Mouse (Mus musculus): ENCODE results near the gene Srd5a2. TPM values are rescaled to one million over a fixed set of nuclear protein-coding genes. Genes with fewer than 3 reads are reported as not detected.

The Srd5a2 gene
- polyA plus RNA-seq, 1 experiment from 2014 or later, result not detected

GRCm38 (mm10) chr17:74020526-74021203 lies 27.1 kb downstream of the Srd5a2 start:
- peak overlapping the region; percentile 19; the same call in 1 of the 2 replicates for H3K4me2 ChIP-seq
- H3K9me3 ChIP-seq (replicated peaks), result no peaks in the 10 kb centered on the region
- WGBS, result 36% methylated on average over 8 of the region's 8 CpGs
- no peaks in the 10 kb centered on the region for H3K4me1 ChIP-seq (replicated peaks)
- no peaks in the 10 kb centered on the region for H3K27me3 ChIP-seq
- no peak overlapping the region for H3K27ac ChIP-seq
- ATAC-seq (replicated peaks; ENCODE audit: insufficient number of reproducible peaks, insufficient read depth, low FRiP score, low read depth), result no peak
- no peak overlapping the region for H3K9ac ChIP-seq
- H3K36me3 ChIP-seq, result no peaks in the 10 kb centered on the region
- no peak overlapping the region for H3K4me3 ChIP-seq

GRCm38 (mm10) chr17:74018281-74018680 lies 29.4 kb downstream of the Srd5a2 start:
- 73% methylated on average over 4 of the region's 4 CpGs for WGBS
- H3K4me3 ChIP-seq, result no peak overlapping the region
- H3K27me3 ChIP-seq, result no peaks in the 10 kb centered on the region
- H3K4me2 ChIP-seq, result no peak overlapping the region
- H3K36me3 ChIP-seq, result no peaks in the 10 kb centered on the region
- no peaks in the 10 kb centered on the region for H3K4me1 ChIP-seq (replicated peaks)
- ATAC-seq (replicated peaks; ENCODE audit: insufficient number of reproducible peaks, insufficient read depth, low FRiP score, low read depth), result no peak
- no peak overlapping the region for H3K9ac ChIP-seq
- H3K27ac ChIP-seq, result no peak overlapping the region
- no peaks in the 10 kb centered on the region for H3K9me3 ChIP-seq (replicated peaks)

- Histone ChIP-seq H3K4me1 (replicated peaks) (no peaks in the 10 kb centered on the region), H3K4me3 (no peak overlapping the region), H3K4me2 (no peak overlapping the region), H3K27me3 (no peaks in the 10 kb centered on the region), H3K36me3 (no peaks in the 10 kb centered on the region), H3K27ac (no peak overlapping the region), H3K9ac (no peak overlapping the region), H3K9me3 (replicated peaks) (no peaks in the 10 kb centered on the region)
- WGBS, result 83% methylated on average over 1 of the region's 1 CpGs
- ATAC-seq (replicated peaks; ENCODE audit: insufficient number of reproducible peaks, insufficient read depth, low FRiP score, low read depth), result no peak
Measured at GRCm38 (mm10) chr17:74017649-74018048, 30.1 kb downstream of the Srd5a2 start.

- Histone ChIP-seq H3K4me1 (replicated peaks) (no peaks in the 10 kb centered on the region), H3K27me3 (no peaks in the 10 kb centered on the region), H3K4me3 (no peak overlapping the region), H3K36me3 (no peaks in the 10 kb centered on the region), H3K9me3 (replicated peaks) (no peaks in the 10 kb centered on the region), H3K9ac (no peak overlapping the region), H3K27ac (no peak overlapping the region), H3K4me2 (no peak overlapping the region)
- no peak for ATAC-seq (replicated peaks; ENCODE audit: insufficient number of reproducible peaks, insufficient read depth, low FRiP score, low read depth)
- WGBS, result 78% methylated on average over 6 of the region's 6 CpGs
Measured at GRCm38 (mm10) chr17:74015128-74015527, 32.6 kb downstream of the Srd5a2 start.

GRCm38 (mm10) chr17:74008680-74009079 lies 39.0 kb downstream of the Srd5a2 start:
- ATAC-seq (replicated peaks; ENCODE audit: insufficient number of reproducible peaks, insufficient read depth, low FRiP score, low read depth), result no peak
- H3K27me3 ChIP-seq, result no peaks in the 10 kb centered on the region
- H3K27ac ChIP-seq, result no peak overlapping the region
- no peaks in the 10 kb centered on the region for H3K36me3 ChIP-seq
- H3K9me3 ChIP-seq (replicated peaks), result no peaks in the 10 kb centered on the region
- no peaks in the 10 kb centered on the region for H3K4me1 ChIP-seq (replicated peaks)
- no peak overlapping the region for H3K4me2 ChIP-seq
- H3K9ac ChIP-seq, result no peak overlapping the region
- WGBS, result 67% methylated on average over 4 of the region's 4 CpGs
- no peak overlapping the region for H3K4me3 ChIP-seq

GRCm38 (mm10) chr17:74007001-74007400 lies 40.7 kb downstream of the Srd5a2 start:
- ATAC-seq (replicated peaks; ENCODE audit: insufficient number of reproducible peaks, insufficient read depth, low FRiP score, low read depth), result no peak
- no peak overlapping the region for H3K9ac ChIP-seq
- H3K4me2 ChIP-seq, result no peak overlapping the region
- no peak overlapping the region for H3K27ac ChIP-seq
- H3K27me3 ChIP-seq, result no peaks in the 10 kb centered on the region
- H3K36me3 ChIP-seq, result no peaks in the 10 kb centered on the region
- no peaks in the 10 kb centered on the region for H3K4me1 ChIP-seq (replicated peaks)
- H3K9me3 ChIP-seq (replicated peaks), result no peaks in the 10 kb centered on the region
- no peak overlapping the region for H3K4me3 ChIP-seq
- WGBS, result 65% methylated on average over 8 of the region's 8 CpGs

- no peaks in the 10 kb centered on the region for H3K36me3 ChIP-seq
- H3K4me1 ChIP-seq (replicated peaks), result no peaks in the 10 kb centered on the region
- no peak for ATAC-seq (replicated peaks; ENCODE audit: insufficient number of reproducible peaks, insufficient read depth, low FRiP score, low read depth)
- WGBS, result 74% methylated on average over 2 of the region's 2 CpGs
- no peak overlapping the region for H3K4me2 ChIP-seq
- no peaks in the 10 kb centered on the region for H3K9me3 ChIP-seq (replicated peaks)
- no peak overlapping the region for H3K4me3 ChIP-seq
- no peak overlapping the region for H3K27ac ChIP-seq
- H3K9ac ChIP-seq, result no peak overlapping the region
- H3K27me3 ChIP-seq, result no peaks in the 10 kb centered on the region
Measured at GRCm38 (mm10) chr17:74002396-74002795, 45.3 kb downstream of the Srd5a2 start.

- H3K4me2 ChIP-seq, result no peak overlapping the region
- H3K9ac ChIP-seq, result no peak overlapping the region
- H3K27ac ChIP-seq, result no peak overlapping the region
- H3K4me1 ChIP-seq (replicated peaks), result 0 out of 2 replicates have a peak, but pooled peaks cover 6% of the 10 kb centered on the region
- no peaks in the 10 kb centered on the region for H3K9me3 ChIP-seq (replicated peaks)
- ATAC-seq (replicated peaks; ENCODE audit: insufficient number of reproducible peaks, insufficient read depth, low FRiP score, low read depth), result 0 out of 2 replicates have a peak, but pooled peaks have one; percentile 53
- no peaks in the 10 kb centered on the region for H3K36me3 ChIP-seq
- no peak overlapping the region for H3K4me3 ChIP-seq
- no peaks in the 10 kb centered on the region for H3K27me3 ChIP-seq
- WGBS, result 63% methylated on average over 13 of the region's 13 CpGs
Measured at GRCm38 (mm10) chr17:73995907-73996645, 51.6 kb downstream of the Srd5a2 start.

- Histone ChIP-seq H3K4me2 (no peak overlapping the region), H3K36me3 (no peaks in the 10 kb centered on the region), H3K27ac (no peak overlapping the region), H3K9ac (no peak overlapping the region), H3K4me3 (no peak overlapping the region), H3K9me3 (replicated peaks) (no peaks in the 10 kb centered on the region), H3K4me1 (replicated peaks) (0 out of 2 replicates have a peak, but pooled peaks cover 6% of the 10 kb centered on the region), H3K27me3 (no peaks in the 10 kb centered on the region)
- ATAC-seq (replicated peaks; ENCODE audit: insufficient number of reproducible peaks, insufficient read depth, low FRiP score, low read depth), result no peak
- 88% methylated on average over 4 of the region's 4 CpGs for WGBS
Measured at GRCm38 (mm10) chr17:73991264-73991663, 56.5 kb downstream of the Srd5a2 start.

GRCm38 (mm10) chr17:73986571-73986970 lies 61.1 kb downstream of the Srd5a2 start:
- H3K4me2 ChIP-seq, result no peak overlapping the region
- H3K36me3 ChIP-seq, result no peaks in the 10 kb centered on the region
- no peak overlapping the region for H3K27ac ChIP-seq
- no peak overlapping the region for H3K4me3 ChIP-seq
- H3K9ac ChIP-seq, result no peak overlapping the region
- no peaks in the 10 kb centered on the region for H3K9me3 ChIP-seq (replicated peaks)
- no peaks in the 10 kb centered on the region for H3K27me3 ChIP-seq
- 72% methylated on average over 2 of the region's 2 CpGs for WGBS
- 0 out of 2 replicates have a peak, but pooled peaks cover 3% of the 10 kb centered on the region for H3K4me1 ChIP-seq (replicated peaks)
- ATAC-seq (replicated peaks; ENCODE audit: insufficient number of reproducible peaks, insufficient read depth, low FRiP score, low read depth), result no peak

GRCm38 (mm10) chr17:73985936-73986335 lies 61.8 kb downstream of the Srd5a2 start:
- H3K27me3 ChIP-seq, result no peaks in the 10 kb centered on the region
- H3K27ac ChIP-seq, result no peak overlapping the region
- H3K9me3 ChIP-seq (replicated peaks), result no peaks in the 10 kb centered on the region
- H3K4me3 ChIP-seq, result no peak overlapping the region
- H3K4me2 ChIP-seq, result no peak overlapping the region
- no peaks in the 10 kb centered on the region for H3K36me3 ChIP-seq
- no peak for ATAC-seq (replicated peaks; ENCODE audit: insufficient number of reproducible peaks, insufficient read depth, low FRiP score, low read depth)
- H3K4me1 ChIP-seq (replicated peaks), result 0 out of 2 replicates have a peak, but pooled peaks cover 3% of the 10 kb centered on the region
- 83% methylated on average over 4 of the region's 4 CpGs for WGBS
- H3K9ac ChIP-seq, result no peak overlapping the region

Measured in heart, embryonic 15.5 days (tissue).